Mouse (Mus musculus) ovary, postnatal 36 days (tissue): ENCODE results near the gene Acer3.

Experiments
- DNase-seq: peaks from one replicate; pipeline ENCODE4 v3.0.0; 2022; ENCODE audit warnings: low spot score, mixed read lengths

Gene Acer3

DNA sequence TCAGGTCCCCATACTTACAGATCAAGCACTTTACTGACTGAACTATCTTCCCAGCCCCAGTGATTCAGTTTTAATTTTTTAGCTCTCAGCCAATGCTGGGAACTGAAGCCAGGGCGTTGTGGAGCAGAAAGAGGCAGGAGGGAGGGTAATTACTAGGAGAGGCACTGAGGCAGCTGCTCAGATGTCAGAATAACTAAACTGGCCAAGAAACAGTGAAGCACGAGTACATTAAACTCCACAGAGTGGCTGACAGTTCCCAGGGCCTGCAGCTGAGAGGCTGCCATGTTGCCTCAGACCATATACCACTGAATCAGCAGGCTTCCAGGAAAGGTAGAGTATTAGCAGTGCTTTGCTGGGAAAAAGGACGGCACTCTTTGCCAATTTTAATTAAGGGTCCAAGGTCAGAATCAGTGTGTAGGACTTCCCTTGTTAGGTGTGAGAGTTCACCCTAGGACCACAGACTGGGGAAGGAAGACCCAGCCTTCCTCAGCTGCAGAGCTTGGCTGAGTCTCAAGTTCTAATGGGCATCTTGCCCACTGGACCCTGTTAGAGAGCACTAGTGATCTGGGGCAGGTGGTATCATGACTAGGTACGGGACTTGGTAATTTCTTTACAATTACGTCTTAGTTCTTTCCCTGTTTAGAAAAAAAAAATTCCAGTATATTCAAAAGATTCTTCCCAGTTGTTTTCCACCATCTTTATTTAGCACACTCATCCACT lies 11.8 kb upstream of the Acer3 start:
- DNase-seq: no peak

DNA sequence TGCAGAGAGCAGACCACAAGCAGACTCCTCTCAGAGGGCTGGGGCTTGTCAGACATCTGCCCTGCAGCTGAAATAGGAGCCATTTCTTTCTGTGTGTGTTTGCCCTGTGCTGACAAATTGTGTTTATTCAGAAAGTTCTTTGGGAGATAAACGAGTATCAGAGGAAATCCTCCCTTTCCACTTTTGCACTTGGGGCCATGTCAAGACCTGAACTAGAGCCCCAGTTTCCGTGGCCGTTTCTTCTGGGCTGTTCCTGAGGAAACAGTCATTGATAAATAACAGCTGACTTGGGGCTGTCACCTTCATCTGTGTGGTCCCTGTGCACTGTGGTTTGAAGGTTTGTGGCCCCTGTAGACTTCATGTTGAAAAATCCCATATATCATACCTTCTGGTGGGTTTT lies 10.9 kb upstream of the Acer3 start:
- no peak for DNase-seq

DNA sequence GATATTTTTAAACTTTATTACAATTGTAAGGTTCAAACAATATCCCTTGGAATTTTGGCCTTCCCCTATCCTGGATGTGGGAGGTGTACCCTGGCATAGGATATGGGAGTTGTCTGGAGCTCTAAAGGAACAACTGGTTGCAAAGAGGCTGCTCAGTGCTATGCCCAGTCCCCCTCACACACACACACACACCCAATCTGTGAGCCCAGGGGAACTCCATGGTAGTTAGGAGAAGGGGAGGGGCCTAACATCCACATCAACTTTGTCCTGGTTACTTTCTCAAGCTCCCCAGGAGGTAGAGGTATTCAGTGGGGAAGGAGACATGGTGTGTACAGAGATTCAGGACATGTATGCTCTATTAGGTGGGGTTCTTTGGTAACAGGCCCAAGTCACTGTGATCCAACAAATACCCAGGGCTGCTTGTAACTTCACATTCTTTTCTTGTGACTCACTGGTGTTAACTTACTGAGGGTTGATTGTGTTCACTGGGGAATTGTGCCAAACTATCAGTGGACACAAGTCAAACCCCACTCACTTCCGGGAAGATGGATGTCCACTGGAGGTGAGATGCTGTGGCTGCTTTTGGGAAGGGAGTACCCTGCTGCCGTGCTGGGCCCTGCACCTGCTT lies 9.5 kb upstream of the Acer3 start:
- no peak for DNase-seq

DNA sequence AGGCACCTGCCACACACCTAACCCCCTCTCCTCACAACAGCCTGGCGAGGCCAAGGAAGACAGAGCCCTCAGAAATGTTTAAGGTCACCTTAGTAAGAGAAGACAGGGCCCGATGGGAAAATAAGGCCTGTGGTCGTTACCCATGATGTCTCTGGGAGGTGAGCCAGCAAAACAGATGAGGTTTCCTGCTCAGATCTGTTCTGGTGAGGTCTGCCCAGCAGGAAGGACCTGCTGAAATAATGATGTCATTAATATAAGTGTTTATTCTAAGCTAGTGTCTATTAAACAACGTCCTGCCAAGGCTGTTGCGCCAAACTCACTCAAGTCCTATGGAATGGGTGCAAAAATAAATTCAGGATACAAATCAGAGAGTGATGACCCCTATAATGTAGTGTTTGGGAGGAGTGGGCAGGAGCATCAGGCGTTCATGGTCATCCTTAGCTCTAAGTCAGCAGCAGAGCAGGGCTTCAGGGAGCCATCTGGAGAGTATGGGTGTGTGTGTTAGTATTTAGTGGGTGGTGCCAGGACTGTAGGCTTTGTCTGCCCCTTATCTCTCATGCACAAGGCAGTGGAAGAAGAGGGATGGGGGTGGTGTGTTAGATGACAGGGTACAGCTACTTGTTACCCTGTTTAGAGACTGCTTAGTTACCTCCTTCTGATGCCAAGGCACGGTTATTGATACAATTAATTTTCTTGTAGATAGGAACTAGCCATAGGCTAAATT lies 8.8 kb upstream of the Acer3 start:
- DNase-seq: no peak

DNA sequence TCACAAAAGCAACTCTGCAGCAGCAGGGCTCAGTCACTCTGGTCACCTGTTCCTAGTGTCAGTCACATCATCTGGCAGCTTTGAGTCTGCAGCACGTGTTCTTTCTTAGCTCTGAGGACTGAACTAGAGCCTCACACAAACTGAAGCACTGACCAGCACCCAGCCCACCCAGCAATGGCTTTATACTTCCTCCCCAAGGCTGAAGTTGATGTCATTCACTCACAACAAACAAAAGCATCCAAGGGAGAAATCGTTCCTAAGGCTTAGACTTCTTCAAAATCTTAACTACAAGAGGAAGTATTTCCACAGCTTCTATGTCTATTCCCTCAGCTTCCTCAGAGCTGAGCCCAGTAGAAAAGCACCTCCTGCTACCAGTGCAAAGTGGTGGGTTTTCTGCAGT lies 7.3 kb upstream of the Acer3 start:
- DNase-seq: no peak

DNA sequence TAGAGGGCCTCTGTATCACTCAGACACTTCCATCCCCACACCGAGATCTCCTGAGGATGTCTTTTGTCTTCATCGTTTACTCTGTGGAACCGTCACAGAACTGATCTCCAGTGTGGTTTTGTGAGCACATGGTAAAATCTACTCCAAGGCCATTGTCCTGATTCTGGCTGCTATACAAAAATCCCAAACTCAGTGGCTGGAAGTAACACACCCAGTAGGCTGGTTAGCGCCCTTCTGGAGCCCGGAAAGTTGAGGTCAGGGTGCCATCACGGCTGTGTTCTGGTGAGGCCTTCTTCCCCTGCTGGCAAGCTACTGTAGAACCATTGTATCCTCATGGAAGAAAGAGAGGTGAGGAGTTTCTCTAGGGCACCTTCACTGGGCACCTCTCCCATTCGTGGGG lies 5.0 kb upstream of the Acer3 start:
- no peak for DNase-seq

DNA sequence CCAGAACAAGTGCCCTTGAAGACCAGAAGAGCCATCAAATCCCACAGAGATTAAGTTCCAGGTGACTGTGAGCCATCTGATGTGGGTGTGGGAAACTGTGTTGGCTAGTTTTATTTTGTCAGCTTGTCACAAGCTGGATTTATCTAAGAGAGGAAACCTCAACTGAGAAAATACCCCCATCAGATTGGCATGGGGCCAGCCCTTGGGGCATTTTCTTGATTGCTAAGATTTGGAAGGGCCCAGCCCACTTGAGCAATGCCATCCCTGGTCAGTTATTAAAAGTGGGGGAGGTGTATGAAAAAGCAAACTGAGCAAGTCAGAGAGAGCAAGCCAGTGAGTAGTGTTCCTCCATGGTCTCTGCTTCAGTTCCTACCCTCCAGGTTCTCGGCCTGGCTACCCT lies 3.2 kb upstream of the Acer3 start:
- no peak for DNase-seq

DNA sequence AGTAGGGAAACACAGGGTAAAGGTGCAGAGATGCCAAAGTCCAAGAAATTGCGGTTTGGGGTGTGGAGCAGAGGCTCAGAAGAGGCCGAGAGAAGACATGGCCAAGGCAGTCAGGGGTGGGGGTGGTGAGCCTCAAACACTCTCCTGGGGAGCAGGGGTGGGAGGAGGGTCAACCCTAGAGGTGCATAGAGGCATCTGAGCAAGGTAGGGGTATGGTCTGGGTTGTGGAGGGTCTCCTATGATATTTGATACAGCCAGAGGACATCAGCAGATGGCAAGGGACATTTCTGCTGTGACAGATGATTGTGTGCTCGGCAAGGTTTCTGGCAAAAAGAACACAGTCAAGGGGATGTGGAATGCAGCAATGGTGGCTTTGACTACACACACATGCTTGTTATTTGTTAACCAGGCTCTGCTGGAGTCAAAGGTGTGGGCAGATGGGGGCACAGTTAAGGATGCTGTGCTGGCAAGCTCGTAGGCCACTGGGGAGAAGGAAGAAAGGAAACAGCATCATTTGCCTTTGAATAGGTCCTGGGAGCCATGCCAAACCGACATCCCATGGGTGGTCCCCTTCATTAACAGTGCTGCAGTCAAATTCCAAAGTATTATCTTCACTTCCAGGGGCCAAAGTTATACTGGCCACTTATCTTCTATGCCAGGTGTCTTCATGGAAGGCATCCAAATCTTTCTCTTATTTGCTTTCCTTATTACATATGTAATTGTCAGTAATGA lies 2.4 kb upstream of the Acer3 start:
- no peak for DNase-seq

DNA sequence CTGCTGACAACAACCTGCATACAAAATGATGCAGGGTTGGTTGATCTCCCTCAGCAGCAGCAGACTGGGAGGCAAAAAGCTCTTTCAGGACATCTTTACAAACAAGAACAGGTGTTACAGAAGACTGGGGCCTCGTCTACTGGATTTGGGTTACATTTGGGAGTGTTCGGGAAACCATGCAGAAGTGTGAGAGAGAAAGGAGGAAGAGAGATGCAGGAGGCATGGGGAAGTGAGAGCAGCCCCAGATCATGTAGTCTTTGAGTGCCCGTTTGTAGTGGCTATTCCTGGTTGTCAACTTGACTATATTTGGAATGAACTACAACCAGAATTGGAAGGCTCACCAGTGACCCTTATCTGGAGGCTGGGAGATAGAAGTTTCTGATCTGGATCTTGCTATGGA lies 1.4 kb upstream of the Acer3 start:
- DNase-seq: no peak

DNA sequence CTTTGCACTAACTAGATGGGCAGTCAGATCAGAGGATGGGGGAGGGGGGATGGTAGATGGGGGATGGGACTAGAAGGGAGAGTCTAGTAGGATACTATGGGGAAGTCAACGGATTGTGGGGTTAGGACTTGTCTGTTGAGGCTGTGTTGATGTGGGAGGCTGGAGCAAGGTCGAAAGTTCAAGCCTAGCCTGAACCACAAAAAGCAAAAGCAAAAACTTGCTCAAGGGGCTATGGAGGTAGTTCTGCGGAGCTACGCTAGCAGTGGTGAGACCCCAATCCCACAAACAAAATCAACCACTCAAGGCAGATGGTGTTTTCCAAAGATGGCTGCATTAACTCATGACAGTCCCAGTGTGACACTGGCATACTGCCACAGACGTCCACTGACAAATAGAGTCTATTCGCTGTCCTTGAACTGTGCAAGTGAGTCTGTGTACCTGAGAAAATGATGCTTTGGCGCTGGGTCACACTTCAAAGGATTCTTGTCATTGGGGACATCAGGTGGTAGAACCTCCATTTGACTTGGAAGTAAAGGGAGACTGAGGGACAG lies 927 bp downstream of the Acer3 start:
- no peak for DNase-seq

DNA sequence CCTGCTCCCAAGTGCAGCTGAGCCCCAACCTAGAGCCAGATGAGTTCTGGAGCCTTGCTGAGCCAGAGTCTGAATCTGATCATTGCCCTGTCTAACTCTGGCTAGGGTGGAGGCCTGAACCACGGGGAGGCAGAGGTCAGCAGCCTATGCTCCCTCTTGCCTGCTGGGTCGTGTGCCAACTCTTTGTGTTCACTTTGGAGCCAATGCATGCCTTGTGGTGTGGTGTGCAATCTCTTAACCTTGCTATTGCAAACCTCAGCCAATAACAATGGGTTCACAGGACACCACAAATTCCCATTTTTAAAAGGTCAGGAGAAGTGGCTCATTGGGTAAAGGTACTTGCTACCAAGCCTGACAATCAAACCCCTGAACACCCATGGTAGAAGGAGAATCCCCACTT lies 4.4 kb downstream of the Acer3 start:
- DNase-seq: no peak

DNA sequence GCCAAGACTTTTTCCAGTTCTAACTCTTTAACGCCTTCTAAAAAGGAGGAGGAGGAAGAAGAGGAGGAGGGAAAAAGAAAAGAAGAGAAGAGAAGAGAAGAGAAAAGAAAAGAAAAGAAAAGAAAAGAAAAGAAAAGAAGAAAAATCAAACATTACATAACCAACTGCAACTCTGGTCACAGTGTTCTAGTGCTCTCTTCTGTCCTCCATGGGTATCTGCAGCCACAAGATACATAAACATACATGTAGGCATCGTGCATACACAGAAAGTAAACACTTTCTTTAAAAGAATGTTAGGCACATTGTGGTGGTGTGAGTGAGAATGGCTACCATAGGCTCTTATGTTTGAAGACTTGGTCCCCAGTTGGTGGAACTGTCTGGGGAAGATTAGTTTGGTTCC lies 5.9 kb downstream of the Acer3 start:
- DNase-seq: no peak

DNA sequence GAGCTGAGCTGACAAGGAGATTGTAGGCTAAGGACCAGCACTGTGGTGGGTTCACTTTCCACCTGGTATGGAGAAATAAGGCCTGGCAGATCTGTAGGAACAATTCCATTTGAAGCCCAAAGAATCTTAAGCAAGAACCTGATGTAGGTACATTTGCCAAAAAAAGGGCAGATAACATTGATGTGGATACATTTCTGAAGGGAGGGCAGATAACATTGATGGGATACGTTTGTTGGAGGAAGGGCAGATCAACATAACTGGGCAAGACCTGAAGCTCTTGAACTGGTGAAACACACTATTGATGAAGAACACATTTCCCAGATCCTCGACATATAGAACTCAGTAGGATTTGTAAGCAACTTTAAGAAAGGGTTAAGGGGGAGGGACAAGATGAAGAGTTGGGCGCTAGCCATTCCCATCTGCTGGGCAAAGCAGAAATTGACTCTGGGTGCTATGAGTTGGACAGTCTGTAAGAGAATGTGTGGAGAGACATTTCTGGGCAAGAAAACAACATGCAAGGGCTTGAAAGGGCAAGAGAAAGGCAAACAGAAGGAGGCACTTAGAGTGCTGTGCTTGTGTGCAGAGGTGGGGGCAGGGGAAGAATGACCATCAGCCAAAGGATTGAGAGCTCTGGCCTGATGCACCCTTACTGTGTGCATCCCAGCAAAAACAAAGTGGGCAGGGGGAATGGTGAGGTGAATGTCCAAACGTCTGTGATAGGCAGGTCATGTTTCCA lies 8.7 kb downstream of the Acer3 start:
- DNase-seq: no peak

DNA sequence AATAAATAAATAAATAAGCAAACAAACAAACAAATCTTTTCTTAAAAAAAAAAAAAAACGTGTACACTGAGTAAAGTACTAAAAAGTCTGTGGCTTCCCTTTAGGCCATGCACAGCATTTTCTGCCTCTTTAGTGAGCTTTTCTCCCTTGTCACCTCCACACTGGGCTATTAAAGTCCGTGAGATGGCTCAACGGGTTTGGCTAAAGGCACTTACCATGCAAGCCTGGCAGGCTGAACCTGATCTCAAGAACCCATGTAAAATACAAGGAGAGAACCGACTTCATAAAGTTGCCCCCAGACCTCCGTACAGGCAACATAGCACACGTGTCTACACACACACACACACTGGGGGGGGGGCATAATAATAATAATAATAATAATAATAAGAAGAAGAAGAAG lies 10.7 kb downstream of the Acer3 start:
- no peak for DNase-seq

DNA sequence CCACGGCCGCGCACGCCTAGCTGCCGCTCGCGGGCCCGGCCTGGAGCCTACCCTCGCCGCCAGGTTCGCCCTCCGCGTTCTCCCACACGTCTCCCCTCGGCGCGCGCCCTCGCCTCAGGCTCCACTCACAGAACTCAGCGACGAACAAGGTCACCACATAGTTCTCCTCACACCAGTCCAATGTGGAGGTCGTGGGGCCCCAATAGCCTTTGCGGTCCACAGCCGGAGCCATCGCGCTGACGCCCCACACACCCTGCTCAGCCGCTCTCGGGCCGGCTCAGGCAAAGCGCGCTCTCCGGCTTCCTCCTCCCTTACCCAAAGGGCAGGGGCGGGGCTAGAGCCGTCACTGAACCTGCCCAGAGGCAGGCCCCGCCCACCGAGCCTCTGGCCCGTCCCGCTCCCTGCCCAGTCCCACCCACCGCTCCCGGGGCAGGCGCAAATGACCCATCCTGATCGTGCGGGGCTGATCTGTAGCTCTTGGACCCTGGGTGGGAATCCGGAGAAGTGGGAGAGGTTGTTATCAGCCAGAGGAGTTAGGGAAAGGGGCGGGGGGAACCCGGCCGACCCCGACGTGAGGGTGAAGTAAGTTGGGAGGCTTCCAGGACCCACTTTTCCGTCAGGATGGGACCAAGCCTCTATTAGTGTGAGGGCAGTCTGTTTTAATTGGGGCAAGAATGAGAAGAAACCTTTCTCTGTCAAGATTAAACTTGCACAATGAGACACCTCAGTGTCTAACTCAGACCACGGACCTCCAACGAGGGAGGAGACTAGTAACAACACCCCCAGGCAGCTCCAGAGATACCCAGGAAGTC lies 11.6 kb downstream of the Acer3 start:
- DNase-seq: peak; percentile 97

DNA sequence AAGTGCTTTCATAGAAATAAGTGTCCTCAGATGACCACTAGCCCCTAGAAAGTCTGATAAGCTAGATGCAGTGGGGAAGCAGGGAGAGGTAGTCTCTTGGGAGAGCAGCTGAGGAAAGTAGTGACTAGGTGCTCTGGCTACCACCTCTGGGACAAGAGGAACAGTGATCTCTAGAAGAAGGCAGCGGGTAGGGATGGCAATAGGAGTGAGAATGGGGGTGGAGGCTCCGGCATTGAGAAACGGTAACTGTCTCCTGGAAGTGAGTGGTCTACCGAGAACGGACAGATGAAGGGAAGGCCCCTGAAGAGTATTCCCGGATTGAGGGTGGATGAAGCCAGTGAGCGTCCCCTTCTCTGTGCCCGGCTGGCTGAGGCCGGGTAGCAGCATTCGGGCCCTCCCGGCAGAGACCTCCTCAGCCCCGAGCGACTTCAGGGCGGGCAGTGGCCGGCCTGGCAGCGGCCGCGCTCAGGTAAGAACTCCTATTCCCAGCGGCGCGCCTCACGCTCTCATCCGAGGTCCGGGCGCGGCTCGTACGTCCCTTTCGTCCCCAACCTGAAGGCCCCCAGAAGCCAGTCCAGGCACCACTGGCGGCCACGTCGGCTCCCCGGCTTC lies 12.3 kb downstream of the Acer3 start:
- DNase-seq: no peak

DNA sequence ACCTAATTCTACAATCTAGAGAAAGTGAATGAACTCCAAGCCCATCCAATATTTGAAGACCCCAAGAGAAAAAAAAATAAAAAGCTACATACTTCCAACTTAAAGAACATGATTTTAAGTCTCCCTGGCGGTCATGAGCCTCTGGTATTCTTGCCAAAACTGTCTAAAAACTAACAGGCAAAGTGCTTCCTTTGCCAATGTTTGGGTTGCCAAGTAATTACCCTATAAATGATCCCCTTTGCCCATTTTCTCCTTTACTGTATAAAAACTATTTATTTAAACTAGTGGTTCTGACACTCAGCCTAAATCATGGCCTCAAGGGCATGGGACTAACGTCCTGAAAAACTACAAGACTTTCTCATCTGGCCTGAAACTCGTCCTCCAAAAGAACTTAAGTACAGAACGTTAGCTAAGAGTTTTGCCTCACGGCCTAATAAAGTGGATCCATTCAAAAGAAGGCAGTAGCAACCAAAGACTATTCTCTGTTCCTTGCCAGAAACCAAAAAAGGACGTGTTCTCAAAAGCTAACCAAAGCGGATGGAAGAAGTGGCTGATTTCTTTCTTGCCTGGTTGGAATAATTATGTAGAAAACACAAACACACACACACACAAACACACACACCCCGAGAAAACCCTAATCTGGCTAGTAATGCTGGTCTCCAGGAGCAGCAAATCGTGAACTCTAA lies 12.9 kb downstream of the Acer3 start:
- no peak for DNase-seq

DNA sequence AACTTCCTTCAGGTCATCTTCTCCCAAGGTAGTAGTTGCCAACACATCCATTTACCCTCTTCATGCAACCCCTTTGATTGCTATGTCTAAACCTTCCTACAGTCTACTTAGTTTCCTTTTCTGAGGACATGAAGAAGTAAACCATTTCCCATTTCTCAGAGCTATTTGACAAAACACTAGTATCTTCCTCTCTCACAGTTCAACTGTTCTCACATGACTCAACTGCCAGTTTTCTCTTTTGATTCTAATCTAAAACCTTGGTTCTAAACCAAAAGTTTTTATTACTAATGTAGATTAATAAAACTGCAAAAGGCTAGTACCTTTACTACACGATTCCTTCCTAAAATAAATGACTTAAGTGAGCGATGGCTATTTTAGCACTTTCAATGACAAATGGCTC lies 13.6 kb downstream of the Acer3 start:
- no peak for DNase-seq

DNA sequence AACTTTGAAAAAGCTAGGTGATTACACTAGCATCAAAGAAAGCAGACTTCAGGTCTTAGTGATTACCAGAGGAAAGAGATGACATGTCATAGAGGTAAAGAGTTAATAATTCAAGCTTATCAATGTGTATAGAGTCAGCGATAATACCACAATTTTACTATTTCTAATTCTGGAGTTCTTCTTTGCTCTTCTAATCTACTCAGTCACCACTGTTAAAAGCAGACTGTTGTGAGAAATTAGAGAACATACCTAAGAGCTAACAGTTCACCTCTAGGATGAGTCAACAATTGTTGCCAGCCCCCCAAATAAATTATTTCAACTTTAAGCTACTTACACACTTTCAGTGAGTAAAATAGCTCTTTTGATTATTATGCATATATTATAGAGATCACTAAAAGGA lies 28.1 kb downstream of the Acer3 start:
- DNase-seq: no peak

DNA sequence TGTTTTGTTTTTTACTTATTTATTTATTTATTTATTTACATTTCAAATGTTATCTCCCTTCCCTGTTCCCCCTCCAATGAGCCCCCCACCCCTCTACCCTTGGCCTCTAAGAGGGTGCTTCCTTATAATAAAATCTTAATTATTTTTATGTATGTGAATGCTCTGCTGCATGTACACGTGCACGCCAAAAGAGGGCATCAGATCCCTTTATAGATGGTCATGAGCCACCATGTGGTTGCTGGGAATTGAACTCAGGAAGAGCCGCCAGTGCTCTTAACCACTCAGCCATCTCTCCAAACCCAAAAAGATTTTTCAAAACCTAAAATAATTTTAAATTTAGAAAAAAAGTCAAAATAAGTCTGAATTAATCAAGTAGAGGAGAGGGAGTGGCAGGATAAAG lies 31.4 kb downstream of the Acer3 start:
- DNase-seq: no peak
